Mouse (Mus musculus) left cerebral cortex, postnatal 25 days (tissue): ENCODE data around the gene Vamp4. TPM values are rescaled to one million over a fixed set of nuclear protein-coding genes. Genes with fewer than 3 reads are reported as not detected.
"Not testable (repeated sequence)": the region's sequence is repeated elsewhere in the genome, so short reads cannot be mapped to it uniquely, and the experiment has no call there.

Experiments
- DNase-seq, 2 experiments: peaks; one replicate each; pipeline ENCODE4 v3.0.0; 2022; ENCODE audit warnings: low spot score in 2 of 2, mixed read lengths in 1 of 2
- intact Hi-C: fragments of 180-260 bp; cut with DNase I; formaldehyde crosslinking; loops from one replicate; pipeline ENCODE4 v1.15.1; 2025
- total RNA-seq, 2 experiments: library from RNA; stranded (reverse); gene quantifications; 2 replicates each; pipeline ENCODE4 v1.2.3; 2021

Gene Vamp4
- total RNA-seq, 2 experiments from 2014 or later, result 111 TPM

DNA sequence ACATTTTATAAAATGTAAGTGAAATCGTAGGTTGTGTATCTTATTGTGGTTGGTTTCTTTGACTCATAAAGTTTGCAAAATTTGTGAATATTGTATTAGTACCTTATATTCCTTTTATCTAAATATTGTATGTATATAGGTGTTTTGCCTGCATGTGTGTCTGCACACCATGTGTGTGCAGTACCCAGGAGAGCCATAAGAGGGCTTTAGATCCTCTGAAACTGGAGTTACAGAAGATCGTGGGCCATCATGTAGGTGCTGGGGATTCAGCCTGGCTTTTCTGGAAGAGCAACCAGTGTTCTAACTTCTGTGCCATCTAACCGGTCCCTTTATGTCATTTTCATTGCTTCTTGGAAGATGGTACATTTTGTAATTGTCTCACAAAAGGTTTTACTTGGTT, 4.8 kb downstream of the Vamp4 start:
- DNase-seq, result no peak
- intact Hi-C loops, result no loop called here

DNA sequence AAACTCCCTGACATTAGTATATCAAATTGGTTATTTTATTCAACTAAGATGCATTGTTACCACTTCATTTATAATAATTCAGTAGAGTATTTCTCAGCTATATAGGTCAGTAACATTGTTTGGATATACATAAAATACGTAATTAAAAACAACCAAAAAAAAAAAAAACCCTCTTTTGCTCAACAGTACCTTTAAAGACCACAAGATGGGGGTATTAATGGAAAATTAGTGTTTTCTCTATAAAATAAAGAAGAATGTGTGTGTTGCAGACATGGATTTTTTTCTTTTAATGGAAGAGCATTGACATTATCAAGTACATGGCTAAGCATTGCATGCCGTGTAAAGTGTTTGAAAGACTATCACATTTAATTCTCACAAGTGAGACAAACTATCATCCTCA, 12.6 kb downstream of the Vamp4 start:
- intact Hi-C loops, result no loop called here
- DNase-seq, result no peak

DNA sequence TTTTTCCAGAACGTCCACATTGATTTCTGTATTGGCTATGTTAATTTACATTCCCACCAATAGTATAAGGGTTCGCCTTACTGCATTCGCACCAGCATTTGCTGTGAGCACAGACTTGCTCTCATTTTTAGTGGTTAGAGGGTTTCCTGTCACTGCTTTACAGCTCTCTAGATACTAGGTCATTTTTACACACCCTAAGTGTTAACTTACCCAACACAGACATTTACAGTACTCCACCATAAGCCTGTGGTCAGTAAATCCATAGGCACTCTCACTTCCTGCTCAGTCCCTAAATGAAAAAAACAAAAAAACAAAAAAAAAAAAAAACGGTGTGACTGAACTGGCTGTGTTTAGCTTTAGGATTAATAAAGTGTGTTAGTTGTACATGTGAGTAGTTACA, 16.0 kb downstream of the Vamp4 start:
- DNase-seq, result no peak
- intact Hi-C loops, result loop anchor here (5.0 kb wide), 1 partner anchor 39 kb away; the partner anchor contains the start of gene Mettl13

GRCm38 (mm10) chr1:162588606-162589005, 18.3 kb downstream of the Vamp4 start:
- intact Hi-C loops, result loop anchor here (5.0 kb wide), 1 partner anchor 41 kb away; the partner anchor contains the start of gene Mettl13
- DNase-seq, result no peak

- DNase-seq, result peak; percentile 16 to 27
- intact Hi-C loops, result loop anchor here (5.0 kb wide), 1 partner anchor 42 kb away; the partner anchor contains the start of gene Mettl13
These were observed 19.1 kb downstream of the Vamp4 start for GRCm38 (mm10) chr1:162589443-162589842.

- intact Hi-C loops, result no loop called here
- no peak for DNase-seq
These were observed 20.2 kb downstream of the Vamp4 start for GRCm38 (mm10) chr1:162590415-162590997.

DNA sequence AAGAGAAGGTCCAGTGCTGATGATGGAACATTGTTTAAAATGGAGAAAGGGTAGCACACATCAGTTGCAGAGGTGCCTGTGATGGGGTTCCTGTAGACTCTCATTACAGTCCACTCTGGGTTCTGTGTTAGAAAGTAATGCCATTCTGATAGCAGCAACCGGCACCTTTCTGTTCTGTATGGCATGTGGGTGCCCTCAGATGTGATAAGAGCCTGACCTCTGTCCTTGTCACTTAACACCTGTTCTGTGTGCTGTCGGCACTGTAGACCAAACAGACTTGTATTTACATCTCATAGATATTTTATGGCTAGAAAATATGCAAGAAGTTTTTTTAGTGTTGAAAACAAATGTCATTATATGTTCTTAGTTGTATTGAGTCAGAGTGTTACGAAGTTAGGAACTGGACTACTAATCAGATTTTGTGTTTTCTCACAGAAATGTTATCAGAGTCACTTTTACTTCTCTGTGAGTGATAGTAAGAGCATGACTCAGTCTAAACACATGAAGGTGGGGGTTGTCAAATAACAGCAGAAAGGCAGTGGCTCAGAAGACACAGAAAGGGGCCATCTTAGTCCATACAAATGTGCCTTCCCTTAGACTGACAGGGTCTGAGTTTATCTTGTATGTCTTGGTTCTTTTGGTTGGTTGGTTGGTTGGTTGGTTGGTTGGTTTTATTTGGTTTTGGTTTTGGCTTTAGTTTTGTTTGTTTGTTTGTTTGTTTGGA, 27.2 kb downstream of the Vamp4 start:
- intact Hi-C loops, result no loop called here
- no peak for DNase-seq

GRCm38 (mm10) chr1:162599617-162600016, 29.3 kb downstream of the Vamp4 start:
- no peak for DNase-seq
- intact Hi-C loops, result no loop called here

GRCm38 (mm10) chr1:162601288-162601687, 31.0 kb downstream of the Vamp4 start:
- no peak for DNase-seq
- intact Hi-C loops, result no loop called here

DNA sequence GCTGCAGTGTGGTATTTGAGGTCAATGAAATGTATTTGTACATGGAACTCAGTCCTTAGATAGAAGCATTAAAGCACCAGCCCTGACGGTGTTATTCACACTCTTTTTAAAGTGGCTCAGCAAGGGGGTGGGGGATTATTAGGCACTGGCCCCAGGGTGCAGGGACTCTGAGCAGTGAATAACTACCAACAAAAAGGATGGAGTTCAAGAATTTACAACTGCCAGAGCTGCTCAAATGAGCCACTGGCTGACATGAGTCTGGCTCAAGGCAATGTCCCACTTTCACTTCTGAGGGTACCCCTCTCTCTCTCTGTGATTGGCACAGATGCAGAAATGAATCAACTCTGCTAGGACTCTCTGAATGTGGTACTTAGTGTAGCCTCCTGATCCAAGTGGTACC, 37.8 kb downstream of the Vamp4 start:
- intact Hi-C loops, result no loop called here
- DNase-seq, result no peak

GRCm38 (mm10) chr1:162609633-162610250, 39.4 kb downstream of the Vamp4 start:
- intact Hi-C loops, result loop anchor here (5.0 kb wide), 1 partner anchor 43 kb away; no protein-coding TSS in a partner anchor
- no peak for DNase-seq

DNA sequence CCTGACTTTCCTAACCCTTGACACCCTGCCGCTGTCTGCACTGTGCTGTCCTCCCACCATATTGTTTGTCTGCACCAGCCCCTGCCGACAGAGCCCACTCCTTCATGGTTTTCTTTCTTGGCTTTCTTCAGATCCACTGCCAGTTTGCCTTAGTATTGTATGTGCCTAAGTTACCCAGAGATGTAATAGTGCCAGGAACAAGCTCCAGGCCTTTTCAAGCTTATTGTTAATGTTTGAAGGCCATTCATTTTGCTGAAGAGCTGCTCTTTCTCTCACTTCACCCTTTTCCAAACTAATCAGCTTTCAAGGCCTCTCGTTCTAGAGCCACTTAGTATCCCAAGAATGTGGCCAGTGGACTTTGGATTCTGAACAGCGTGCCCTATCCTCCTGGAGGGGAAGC, 40.9 kb downstream of the Vamp4 start:
- DNase-seq, result no peak
- intact Hi-C loops, result loop anchor here (5.0 kb wide), 1 partner anchor 41 kb away; no protein-coding TSS in a partner anchor

DNA sequence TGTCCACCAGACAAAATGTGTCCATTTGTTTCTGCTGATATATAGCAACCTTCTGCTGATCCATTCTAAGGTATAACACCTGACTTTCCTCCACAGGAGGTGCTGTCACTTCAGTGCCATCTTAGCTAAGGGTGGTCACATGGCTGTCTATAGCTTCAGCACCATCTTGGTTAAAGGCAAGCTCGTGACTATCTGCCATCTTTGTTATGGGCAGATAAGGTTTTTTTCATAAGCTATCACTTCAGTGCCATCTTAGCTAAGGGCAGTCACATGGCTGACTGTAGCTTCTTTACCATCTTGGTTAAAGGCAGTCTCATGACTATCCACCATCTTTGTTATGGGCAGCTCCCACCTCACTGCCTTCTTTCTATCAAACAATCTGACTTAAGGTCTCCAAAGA, 45.2 kb downstream of the Vamp4 start:
- DNase-seq, result peak in 1 of 2 experiments; percentile 42
- intact Hi-C loops, result no loop called here

DNA sequence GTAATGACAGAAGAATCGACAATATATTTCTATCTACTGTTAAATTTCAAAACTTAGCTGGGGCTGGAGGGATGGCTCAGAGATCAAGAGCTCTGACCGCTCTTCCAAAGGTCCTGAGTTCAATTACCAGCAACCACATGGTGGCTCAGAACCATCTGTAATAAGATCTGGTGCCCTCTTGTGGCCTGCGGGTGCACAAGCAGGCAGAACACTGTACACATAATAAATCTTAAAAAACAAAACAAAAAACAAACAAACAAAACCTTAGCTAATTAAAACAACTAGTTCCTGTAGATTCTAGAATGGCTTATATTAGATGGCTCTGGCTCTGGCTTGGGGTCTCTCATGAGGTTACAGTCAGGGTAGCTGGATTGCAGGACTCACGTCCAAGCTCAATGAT, 50.2 kb downstream of the Vamp4 start:
- DNase-seq, result no peak
- intact Hi-C loops, result no loop called here

DNA sequence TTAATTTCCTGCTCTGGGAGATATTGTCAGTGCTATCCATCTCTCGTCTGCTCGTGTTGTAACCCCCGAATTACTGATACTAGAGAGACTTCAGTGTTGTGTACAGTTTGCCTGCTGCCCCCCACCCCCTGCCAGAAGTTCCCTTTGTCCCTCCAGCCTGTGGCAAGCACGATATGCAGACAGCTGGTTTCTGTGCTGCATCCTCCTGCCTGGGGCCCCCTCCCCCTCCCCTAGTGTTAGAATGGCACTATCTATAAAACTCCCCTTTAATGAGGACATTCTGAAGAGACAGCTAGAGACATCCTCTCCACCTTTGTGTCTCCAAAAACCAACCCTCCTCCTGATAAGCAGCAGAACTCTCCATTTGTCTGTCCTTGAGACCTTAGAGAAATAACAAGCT, 53.6 kb downstream of the Vamp4 start:
- DNase-seq, result no peak
- intact Hi-C loops, result no loop called here

- DNase-seq, result peak in 1 of 2 experiments; percentile 10
- intact Hi-C loops, result no loop called here
These were observed 54.9 kb downstream of the Vamp4 start for GRCm38 (mm10) chr1:162625229-162625628.

- DNase-seq, intact Hi-C loops: not testable (repeated sequence)
These were observed 57.5 kb downstream of the Vamp4 start for GRCm38 (mm10) chr1:162627821-162628220.

- DNase-seq, intact Hi-C loops: not testable (repeated sequence)
These were observed 58.0 kb downstream of the Vamp4 start for GRCm38 (mm10) chr1:162628326-162628725.

GRCm38 (mm10) chr1:162635291-162635931, 65.1 kb downstream of the Vamp4 start:
- intact Hi-C loops, DNase-seq: not testable (repeated sequence)

GRCm38 (mm10) chr1:162636516-162636915, 66.2 kb downstream of the Vamp4 start:
- intact Hi-C loops, result no loop called here
- DNase-seq, result no peak
